Mouse (Mus musculus) urinary bladder, adult 2 months (tissue): Measurements from ENCODE around the gene Atl1. TPM values are rescaled to one million over a fixed set of nuclear protein-coding genes. Genes with fewer than 3 reads are reported as not detected.

Source experiments
- DNase-seq: peaks from one replicate; pipeline ENCODE4 v3.0.0; 2022; ENCODE audit warnings: low spot score
- polyA plus RNA-seq: library from polyadenylated mRNA; depleted of rRNA; stranded (reverse); fragments of >200 nt; gene quantifications from 2 replicates; pipeline ENCODE4 v1.2.3, GENCODE M21; 2012; rRNA removed

Atl1 gene
- polyA plus RNA-seq, 1 experiment = 6.8 TPM

DNA sequence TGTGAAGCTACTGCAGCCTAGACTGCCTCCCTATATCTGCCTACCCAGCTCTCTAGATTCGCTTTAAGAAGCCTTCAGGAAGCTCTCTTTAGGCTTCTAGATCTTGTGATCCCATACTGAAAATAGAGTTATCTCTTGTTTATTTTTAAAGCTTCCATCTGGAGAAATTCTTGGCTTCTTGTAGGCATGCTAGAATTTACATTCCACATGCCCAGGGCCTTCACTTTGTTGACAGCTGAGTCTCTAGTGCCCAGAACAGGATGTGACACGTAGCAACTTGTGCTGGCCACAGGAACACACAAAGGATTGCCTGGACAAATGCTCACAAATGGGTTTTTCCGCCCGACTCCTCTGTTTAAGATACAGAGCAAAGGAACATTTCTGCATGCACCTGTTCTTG, 123.5 kb downstream of the Atl1 start:
- DNase-seq = no peak

Other genes with a start within 250 kb of the Atl1 start
- gene Sos2, start 210.8 kb upstream of the Atl1 start, polyA plus RNA-seq = 27.8 and 30.3 TPM in 2 replicates
- gene L2hgdh, start 167.7 kb upstream of the Atl1 start, polyA plus RNA-seq = 9.6 and 11.9 TPM in 2 replicates
- gene Atp5s, start 167.7 kb upstream of the Atl1 start, polyA plus RNA-seq = 20.0 and 30.4 TPM in 2 replicates
- gene Cdkl1, start 101.3 kb upstream of the Atl1 start, polyA plus RNA-seq = 5.4 and 11.1 TPM in 2 replicates
- 23.3 and 29.0 TPM in 2 replicates for gene Map4k5, start 586 bp downstream of the Atl1 start, polyA plus RNA-seq
- 48.2 and 51.2 TPM in 2 replicates for gene Sav1, start 94.4 kb downstream of the Atl1 start, polyA plus RNA-seq
- gene Nin, start 221.1 kb downstream of the Atl1 start, polyA plus RNA-seq = 9.5 and 12.5 TPM in 2 replicates